Mouse (Mus musculus): ENCODE measurements around the gene Mcf2l. TPM values are rescaled to one million over a fixed set of nuclear protein-coding genes. Genes with fewer than 3 reads are reported as not detected.

The Mcf2l gene
- total RNA-seq, 2 experiments from 2014 or later, result 242 to 256 TPM

DNA sequence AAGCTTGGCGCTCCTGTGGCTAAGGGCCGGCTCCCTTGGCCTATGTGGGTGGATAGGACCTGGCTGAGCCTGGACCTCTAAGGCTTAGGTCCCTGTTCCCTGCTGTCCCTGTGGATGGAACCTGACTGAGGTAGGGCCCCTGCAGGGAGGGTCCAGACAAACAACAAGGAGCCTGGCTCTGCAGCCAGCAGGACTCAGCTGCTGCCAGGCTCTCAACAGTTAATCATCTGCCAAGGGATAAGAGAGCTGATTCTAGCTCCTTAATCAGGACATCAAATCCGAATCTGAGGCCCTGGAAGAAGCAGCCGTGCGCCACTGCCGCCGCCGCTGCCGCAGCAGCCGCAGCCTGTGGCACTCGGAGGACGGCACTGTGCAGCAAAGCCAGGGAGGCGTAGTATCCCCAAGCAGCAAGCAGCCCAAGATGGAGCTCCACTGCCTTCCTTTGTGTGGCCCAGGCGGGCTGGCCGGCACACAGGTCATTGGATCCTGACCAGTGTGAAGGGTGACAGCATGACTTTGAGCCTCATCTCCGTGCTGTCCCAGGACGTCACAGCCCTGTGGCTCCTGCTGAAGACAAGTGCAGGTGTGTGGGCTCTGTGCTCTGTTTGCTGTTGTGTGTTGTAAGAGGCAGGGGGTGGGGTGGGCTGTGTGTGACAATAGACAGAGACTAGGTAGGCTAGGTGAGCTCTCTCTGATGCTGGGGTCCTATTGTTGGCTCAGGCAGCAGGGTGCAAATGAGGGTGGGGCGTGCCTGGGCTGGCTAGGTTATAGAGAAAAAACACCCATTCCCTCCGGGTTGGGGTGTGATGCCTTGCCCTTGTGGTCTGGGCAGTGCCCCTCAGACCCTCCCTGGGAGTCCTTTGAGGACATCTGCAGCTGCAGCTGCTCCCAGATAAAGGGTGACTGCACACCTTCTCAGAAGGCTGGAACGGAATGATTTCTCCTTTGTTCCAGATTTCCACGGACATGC, 74.3 kb downstream of the Mcf2l start:
- peak in 1 of 2 experiments; percentile 49 for DNase-seq (ENCODE audit: low spot score in 2 of 2)

DNA sequence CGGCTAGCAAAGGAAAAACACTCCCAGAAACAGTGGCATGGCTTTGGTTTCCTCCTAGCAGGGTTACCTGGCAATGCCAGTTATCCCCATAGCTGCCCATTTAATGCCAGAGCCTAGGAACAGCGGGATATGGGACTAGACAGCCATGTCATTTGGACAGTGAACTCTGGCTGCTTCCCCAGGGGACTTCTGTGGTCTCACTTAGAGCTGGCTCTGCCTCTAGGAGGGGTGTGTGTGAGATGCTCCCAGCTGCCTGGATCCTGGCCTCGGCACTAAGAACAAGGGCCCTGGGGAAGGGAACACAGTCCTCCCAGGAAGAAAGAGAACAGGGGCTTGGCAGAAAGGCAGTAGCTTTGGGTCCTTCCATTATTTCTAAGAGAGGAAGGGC, 75.0 kb downstream of the Mcf2l start:
- peak in 1 of 2 experiments; percentile 45 for DNase-seq (ENCODE audit: low spot score in 2 of 2)

DNA sequence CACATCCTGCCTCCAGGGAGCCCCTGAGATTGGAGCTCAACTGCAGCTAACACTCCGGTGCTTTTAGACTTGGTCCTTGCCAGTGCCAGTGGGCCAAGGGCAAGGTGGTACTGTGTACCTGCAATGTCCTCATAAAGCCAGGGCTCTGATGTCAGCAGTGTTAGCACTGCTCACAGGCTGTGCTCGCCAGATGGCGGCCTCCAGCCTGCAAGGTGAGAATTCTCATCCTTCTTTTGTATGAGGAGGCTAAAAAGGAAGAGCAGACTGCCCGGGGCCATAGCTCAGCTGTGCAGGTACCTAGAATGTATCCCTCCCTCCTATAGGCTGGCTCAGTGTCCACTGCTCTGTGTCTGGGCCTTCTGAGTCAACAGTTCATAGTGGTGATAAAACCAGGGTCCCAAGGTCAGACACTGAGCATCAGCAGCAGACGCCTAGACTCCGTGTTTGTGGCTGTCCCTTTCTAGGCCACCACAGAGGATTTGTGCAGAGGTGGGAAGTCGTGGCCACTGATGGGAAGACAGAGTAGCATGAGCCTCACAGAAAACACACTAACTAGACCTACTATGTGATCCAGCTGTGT, 77.5 kb downstream of the Mcf2l start:
- no peak for DNase-seq (ENCODE audit: low spot score in 2 of 2)

DNA sequence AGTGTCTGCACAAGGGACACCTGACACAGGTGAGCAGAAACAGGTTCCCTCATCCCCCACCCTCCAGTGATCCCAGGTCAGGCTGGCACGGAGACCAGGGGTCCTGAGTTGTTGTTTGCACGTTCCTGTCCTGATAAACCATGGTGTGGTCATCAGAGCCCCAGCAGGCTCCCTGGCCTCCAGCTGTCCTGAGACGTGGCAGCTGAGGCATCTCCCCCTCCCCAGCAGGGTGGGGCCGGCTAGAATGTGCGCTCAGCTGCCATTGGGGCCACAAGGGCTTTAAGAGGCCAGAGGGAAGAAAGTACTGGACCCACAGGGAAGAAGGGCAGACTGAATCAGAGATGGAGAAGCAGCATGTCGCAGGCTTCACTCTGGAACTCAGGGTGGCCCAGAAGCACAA, 79.1 kb downstream of the Mcf2l start:
- no peak for DNase-seq (ENCODE audit: low spot score in 2 of 2)

DNA sequence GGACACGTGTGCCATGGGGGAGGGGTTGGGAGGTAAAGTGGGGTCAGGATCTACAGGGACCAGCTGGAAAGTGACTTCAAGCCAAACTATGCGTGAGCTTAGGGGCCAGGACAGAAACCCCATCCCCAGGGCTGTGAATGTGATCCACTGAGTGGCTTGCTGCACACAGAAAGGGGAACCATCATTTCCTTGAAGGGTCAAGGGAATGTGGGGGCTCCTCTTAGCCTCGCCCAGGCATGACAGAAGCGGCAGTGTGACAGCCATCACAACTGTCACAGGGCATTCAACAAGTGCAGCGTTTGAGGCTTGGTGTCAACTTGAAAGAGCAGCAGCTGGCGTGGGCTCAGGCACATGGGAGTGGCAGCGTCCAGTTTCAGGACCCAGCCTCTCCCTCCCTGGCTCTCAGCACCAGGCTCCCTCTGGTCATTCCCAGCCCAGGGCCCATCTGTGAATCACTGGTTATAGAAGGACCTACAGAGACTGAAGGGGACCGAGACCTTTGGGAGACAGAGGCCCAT, 81.8 kb downstream of the Mcf2l start:
- no peak for DNase-seq (ENCODE audit: low spot score in 2 of 2)

DNA sequence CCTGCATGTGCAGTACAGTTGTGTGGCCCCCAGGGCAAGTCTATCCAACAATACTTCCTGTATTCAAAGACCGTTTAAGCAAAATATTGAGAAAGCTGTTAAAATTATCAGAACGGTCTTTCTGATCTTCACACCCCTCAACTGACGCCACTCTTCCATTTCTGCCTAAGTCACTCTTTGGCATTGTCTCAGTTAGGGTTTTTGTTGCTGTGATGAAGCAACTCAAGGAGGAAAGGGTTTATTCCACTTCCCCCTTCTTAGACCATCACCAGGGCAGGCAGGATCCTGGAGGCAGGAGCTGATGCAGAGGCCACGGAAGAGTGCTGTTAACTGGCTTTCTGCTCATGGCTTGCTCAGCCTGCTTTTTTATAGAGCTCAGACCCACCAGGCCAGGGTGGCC, 82.3 kb downstream of the Mcf2l start:
- DNase-seq (ENCODE audit: low spot score in 2 of 2), result no peak

DNA sequence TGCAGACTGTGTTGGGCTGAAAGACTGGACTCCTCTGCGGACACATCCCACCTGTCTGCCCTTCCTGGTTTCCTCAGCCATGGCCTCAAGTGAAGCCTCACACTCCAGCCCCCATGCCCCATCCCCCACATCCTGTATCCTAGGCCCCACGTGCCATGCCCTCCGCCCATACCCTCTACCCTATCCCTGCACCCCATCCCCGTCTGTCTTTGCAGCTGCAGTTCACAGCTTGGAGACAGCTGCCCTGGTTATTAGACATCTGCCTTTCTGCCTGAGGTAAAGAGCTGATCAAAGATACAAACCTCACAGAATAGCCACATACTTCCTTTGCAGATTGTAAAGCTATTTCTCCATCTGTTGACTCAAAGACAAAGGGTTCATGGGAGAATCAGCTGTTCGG, 83.3 kb downstream of the Mcf2l start:
- no peak for DNase-seq (ENCODE audit: low spot score in 2 of 2)

DNA sequence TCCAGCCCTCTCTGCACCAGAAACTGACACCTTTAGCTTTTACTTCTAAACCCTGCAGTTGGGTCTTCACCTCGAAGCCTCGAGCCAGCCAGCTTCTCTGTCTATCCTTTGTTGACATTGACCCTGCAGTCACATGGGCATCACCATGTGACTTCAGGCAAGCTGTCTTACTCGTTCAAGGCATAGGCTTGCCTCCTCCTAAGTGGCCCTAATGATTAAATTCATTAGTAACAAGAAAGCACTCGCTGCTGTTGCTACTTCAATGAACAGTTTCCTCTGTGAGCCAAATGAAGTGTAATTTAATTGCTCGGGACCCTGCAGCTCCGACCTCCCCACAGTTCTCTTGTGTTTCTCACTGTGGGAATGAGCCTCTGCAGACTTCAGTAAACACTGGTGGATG, 83.8 kb downstream of the Mcf2l start:
- no peak for DNase-seq (ENCODE audit: low spot score in 2 of 2)

DNA sequence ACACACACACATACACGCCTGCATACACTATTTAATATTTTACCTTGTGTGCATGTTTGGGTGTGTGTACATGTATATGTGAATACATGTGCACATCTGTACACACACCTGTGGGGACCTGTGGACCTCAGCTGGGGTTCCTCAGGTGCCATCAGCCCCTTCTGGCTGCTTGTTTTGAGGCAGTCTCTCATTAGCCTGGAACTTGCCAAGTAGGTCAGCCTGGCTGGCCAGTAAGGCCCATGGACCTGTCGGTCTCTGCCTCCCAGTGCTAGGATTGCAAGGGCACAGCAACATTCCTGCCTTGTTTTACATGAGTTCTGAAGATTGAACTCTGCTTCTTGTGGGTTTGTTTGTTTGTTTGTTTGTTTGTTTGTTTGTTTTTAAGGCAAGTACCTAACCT, 87.0 kb downstream of the Mcf2l start:
- no peak for DNase-seq (ENCODE audit: low spot score in 2 of 2)

DNA sequence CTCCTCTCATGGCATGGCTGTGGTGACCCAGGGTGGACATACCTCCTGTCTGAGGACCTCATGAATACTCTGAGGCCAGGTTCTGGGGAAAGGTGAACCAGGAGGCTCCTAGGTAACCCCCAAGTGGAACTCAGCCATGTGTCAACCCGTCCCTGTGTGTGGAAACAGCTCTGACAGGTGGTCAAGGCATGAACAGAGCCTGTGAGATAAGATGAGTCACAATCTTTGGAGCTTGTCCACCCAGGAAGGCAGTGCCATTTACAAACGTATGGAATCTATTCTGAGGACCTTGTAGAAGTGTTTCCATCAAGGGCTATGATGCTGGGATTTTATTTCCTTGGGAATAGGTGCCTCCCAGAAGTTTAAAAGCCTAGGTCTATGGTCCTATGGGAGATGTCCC, 87.6 kb downstream of the Mcf2l start:
- DNase-seq (ENCODE audit: low spot score in 2 of 2), result no peak

DNA sequence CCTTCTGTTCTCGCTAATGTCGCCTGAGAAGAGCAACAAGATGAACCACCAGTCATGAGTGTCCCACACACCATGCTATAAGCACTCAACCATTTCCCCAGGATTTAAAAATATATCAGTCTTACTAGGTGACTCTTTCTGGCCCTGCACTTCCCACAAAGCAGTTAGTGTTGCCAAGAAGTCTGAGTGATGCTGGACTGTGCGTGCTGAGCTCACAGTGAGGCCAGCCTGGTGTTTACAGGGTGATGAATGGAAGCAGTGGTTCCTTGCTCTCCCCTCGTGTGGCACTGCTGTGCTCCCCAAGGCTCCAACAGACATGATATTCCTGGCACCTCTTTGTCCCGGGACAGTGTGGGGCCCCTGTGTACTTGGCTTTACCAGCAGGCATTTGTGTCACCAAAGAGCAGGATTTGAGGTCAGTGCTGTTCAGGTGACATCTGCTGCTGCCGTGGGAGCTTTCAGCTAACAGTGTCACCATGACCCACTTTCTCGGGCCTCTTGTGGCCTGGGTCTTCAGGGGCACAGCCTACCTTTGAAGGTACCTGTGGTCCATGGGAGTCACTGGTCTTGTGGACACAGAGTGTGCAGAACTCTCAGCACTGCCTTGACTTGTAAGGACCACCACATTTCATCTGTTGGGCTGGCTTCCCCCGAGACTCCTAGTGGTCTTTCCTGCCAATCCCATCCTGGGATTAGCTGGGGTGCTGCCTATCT, 88.4 kb downstream of the Mcf2l start:
- DNase-seq (ENCODE audit: low spot score in 2 of 2), result no peak

DNA sequence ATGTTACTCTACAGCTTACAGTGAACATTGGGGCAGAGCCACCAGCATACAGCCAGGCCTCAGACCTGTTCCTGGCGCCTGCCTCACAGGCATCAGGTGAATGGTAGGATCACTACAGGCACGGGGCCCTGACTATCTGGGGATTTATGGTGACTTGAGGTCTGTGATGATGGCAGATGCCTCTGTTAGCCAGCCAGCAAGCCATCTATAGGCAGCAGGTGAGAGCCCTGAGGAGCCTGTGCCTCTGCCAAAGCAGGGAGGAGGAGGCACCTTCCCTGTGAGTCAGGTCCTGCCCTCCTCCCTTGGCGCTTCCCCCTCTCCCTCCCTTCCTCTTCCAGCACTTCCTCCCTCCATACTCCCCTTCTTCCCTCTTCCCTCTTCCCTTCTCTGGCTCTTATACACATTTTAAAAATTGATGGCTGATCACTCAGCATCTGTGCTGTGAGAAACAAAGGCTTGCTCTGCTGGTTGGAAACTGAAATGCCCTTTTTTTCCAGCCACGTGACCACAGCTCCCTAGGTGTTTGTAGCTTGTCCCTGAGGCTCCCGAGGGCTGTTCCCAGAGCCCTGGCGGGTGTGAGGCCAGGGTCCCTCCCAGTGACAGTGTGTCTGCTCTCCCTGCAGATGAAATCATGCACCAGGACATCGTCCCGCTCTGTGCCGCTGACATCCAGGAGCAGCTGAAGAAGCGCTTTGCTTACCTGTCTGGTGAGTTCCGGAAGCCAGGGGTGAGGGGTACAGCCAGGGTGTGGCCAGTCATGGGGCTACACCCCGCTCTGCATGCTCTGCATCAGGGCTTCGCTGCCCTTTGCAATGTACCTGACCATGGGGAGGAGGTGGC, 89.2 kb downstream of the Mcf2l start:
- DNase-seq (ENCODE audit: low spot score in 2 of 2), result no peak

DNA sequence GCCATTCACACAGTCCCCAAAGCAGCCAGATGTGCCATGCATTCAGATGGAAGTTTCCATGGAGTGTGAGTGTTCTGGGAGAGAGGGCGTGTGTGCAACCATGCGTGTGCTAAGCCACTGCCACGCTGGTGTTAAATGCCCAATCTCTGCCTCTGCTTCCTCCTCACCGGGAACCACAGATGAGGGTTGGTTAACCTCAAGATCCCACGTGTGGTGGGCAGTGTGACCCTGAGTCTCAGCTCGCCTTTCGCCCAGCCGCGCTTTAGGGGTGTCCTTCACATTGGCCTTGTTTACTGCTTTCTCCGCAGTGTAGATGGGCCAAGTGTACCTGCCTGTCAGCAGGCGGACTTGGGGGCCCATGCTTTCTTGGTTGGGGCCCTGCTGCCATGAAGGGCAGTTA, 102.7 kb downstream of the Mcf2l start:
- DNase-seq (ENCODE audit: low spot score in 2 of 2), result no peak

DNA sequence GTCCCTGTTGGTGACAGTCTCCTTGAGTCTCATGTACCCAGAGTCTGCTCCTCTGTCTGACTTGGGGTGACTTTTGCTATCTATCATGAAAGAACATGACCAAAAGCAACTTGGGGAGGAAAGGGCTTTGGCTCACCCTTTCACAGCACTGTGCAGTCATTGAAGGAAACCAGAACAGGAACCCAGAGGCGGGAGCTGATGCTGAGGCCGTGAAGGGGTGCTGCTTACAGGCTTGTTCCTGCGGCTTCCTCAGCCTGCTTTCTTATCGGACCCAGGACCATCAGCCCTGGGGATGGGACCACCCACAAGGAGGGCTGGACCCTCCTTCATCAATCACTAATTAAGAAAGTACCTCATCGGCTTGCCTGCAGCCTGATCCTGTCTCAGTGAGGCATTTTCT, 103.1 kb downstream of the Mcf2l start:
- DNase-seq (ENCODE audit: low spot score in 2 of 2), result no peak

DNA sequence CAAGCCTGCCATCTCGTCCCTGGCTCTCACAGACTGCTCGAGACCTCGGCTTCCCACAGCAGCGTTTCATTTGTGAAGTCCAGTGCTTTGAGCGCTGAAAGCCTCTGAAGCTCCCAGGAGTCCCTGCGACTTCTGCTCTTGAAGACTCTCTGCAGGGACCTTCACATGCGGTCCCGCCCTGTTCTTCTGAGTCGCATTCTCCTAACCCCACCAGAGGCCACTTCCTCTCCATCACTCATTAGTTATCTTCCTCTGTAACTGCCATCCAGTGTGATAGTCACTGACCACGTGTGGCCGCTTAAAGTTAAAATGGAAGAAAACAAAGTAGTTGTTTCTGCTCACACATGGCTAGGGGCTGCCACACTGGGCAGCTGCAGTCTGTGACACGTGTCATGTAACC, 103.7 kb downstream of the Mcf2l start:
- no peak for DNase-seq (ENCODE audit: low spot score in 2 of 2)

DNA sequence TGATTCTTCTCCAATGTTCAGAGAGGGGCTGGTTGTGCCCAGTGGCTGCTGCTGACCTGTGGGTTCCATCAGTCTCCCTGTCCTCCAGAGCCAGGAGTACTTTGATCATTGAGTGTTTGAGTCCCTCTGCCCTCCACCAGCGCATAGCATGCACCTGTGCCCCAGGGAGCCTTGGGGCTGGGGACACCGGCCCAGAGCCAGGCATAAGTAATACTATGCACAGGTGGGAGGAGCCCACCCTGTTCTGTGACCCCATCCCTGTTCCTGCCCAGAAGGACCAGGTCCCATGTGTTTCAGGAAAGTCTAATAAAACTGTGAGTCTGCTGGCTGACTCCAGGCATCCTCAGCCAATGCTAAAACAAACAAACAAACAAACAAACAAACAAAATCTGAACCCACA, 104.7 kb downstream of the Mcf2l start:
- no peak for DNase-seq (ENCODE audit: low spot score in 2 of 2)

DNA sequence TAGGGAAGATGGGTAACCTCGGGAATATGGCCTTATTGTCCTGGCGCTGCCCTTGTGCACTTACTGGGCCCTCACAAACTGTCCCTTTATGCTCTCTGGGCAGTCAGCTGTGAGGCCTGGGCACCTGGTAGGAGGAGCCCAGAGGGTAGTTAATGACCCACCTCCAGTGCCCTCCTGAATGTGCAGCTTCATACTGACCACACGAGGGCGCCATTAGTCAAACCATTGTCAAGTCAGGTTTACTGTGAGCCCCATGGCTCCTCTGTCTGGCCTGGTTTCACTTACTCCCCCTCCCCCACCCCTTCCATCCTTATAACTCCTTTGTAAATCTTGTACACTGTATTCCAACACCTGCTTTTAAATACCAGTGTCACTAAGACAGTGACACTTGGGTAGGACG, 105.1 kb downstream of the Mcf2l start:
- DNase-seq (ENCODE audit: low spot score in 2 of 2), result peak in 1 of 2 experiments; percentile 51

DNA sequence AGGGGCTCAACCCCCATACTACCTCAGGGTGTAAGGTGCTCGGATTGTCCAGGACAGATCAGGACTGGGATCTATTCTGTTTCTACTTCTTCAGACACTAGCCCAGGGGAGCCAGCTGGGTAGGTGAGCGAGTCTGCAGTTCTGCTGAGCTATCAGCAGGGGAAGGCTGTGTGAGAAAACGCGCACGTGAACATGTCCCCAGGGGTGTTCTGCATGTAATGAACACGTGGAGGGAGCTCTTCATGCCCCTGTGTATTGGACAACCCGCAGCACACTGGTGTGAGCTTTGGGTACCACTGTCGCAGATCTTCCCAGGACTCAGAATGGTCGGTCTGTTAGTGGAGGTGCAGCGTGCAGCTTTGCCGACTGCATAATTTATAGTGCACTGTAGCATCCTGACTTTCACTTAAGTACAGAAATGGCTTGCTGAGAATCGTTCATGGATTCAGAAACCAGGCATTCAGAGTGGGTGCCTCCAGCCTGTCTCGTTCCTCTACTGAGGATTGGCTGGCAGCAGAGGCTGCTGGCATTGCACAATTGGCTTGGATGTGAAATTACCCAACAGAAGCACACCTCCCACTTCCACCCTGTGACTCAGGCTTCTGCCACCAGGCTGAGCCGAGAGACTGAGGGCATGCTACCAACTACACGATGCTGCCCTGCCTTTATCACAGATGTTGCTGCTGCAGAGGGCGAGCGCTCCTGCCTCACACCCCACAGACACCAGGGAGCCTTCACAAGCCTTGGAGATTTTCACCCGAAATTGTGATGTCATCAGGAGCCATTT, 110.3 kb downstream of the Mcf2l start:
- DNase-seq (ENCODE audit: low spot score in 2 of 2), result peak; percentile 79 to 93

DNA sequence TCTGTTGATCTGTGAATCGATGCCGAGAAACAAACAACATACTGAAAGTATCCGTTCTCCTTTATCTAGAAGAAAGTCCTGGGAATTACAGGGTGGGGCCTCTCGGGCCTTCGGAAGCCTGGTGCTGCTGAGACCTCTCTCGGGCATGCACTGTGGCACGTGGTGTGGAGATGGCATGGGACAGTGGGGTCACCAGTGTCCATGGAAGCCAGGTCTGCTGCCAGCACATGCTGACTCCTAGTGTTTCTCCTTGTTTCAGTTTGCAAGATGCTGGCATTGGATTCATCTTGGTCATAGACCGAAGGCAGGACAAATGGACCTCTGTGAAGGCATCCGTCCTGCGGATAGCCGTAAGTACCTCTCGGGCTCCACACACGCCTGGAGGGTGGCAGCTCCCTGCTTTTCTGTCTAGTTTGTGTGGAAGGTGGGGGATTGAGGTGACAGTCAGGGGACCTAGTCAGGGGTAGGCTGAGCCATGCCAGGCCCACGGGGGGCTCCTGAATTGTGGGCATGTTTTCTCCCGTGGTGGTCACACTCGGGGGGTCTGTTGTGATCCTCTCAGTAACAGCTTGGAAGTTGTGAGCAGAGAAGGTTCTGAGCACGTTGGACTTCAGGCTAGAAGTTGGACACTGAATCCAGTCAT, 111.1 kb downstream of the Mcf2l start:
- no peak for DNase-seq (ENCODE audit: low spot score in 2 of 2)

DNA sequence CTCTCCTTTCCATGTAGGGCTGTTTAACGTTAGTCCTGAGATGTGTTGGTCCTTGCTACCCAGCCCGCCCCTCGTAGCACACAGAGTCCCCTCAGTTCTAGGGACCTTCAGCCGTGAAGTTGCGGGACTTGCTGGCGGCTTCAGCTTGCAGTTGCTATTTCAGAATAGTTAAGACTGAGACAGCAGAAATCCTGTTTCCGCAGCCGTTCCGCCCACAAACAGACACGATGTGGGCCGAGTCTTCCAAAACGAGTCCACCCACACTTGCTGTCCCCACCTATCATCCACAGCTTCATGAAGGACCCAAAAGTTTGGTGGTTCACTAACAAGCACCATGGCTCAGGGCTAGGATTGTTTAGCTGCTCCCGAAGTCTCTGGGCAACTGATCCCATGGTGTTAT, 111.7 kb downstream of the Mcf2l start:
- DNase-seq (ENCODE audit: low spot score in 2 of 2), result peak in 1 of 2 experiments; percentile 43
